Mouse (Mus musculus): ENCODE measurements at regions not wholly inside any gene's neighbourhood (a gene's known extent, or its start where the extent isn't known, plus 50 kb on each side); places are given as distances from the start of the nearest gene placed in this dataset.

GRCm38 (mm10) chr13:52154111-52154843 is 307.8 kb downstream of the Gadd45g start:
- DNase-seq, result no peak

GRCm38 (mm10) chr13:52154844-52155587 is 308.5 kb downstream of the Gadd45g start:
- DNase-seq, result no peak

- DNase-seq, result no peak
These were observed 309.2 kb downstream of the Gadd45g start for GRCm38 (mm10) chr13:52155588-52156086.

- DNase-seq, result no peak
These were observed 316.2 kb downstream of the Gadd45g start for GRCm38 (mm10) chr13:52162676-52163075.

- no peak for DNase-seq
These were observed 319.1 kb downstream of the Gadd45g start for GRCm38 (mm10) chr13:52165531-52165930.

GRCm38 (mm10) chr13:52167968-52168367 is 321.5 kb downstream of the Gadd45g start:
- no peak for DNase-seq

GRCm38 (mm10) chr13:52172706-52173346 is 326.3 kb downstream of the Gadd45g start:
- DNase-seq, result no peak

GRCm38 (mm10) chr13:52175665-52176064 is 329.2 kb downstream of the Gadd45g start:
- no peak for DNase-seq

GRCm38 (mm10) chr13:52179977-52180376 is 333.5 kb downstream of the Gadd45g start:
- no peak for DNase-seq

GRCm38 (mm10) chr13:52183635-52184034 is 337.2 kb downstream of the Gadd45g start:
- no peak for DNase-seq

GRCm38 (mm10) chr13:52185574-52185973 is 339.1 kb downstream of the Gadd45g start:
- DNase-seq, result no peak

- DNase-seq, result no peak
These were observed 341.5 kb downstream of the Gadd45g start for GRCm38 (mm10) chr13:52187841-52188604.

GRCm38 (mm10) chr13:52188605-52189003 is 342.1 kb downstream of the Gadd45g start:
- DNase-seq, result no peak

- no peak for DNase-seq
These were observed 341.6 kb downstream of the Diras2 start for GRCm38 (mm10) chr13:52189382-52189923.

- no peak for DNase-seq
These were observed 340.8 kb downstream of the Diras2 start for GRCm38 (mm10) chr13:52190256-52190655.

GRCm38 (mm10) chr13:52190848-52191590 is 340.1 kb downstream of the Diras2 start:
- DNase-seq, result no peak

GRCm38 (mm10) chr13:52196917-52197316 is 334.2 kb downstream of the Diras2 start:
- DNase-seq, result no peak

GRCm38 (mm10) chr13:52198649-52199348 is 332.3 kb downstream of the Diras2 start:
- DNase-seq, result no peak

- no peak for DNase-seq
These were observed 328.7 kb downstream of the Diras2 start for GRCm38 (mm10) chr13:52202372-52202771.

- no peak for DNase-seq
These were observed 325.1 kb downstream of the Diras2 start for GRCm38 (mm10) chr13:52205951-52206350.

- no peak for DNase-seq
These were observed 314.7 kb downstream of the Diras2 start for GRCm38 (mm10) chr13:52216343-52216742.

All from thymus, postnatal 4 days (tissue).